Mouse (Mus musculus) cerebellum, adult 2 months (tissue): ENCODE results near the gene Igfbp6. TPM values are rescaled to one million over a fixed set of nuclear protein-coding genes. Genes with fewer than 3 reads are reported as not detected.

Experiments used
- DNase-seq, 2 experiments: peaks; one replicate each; pipeline ENCODE4 v3.0.0; 2021
- H3K27ac ChIP-seq: fragments of 200-500 bp; 2 replicates; pipeline ENCODE4 v1.5.1; 2012; ENCODE audit warnings: low read length, control low read depth, inconsistent platforms; ENCODE audit not compliant: insufficient read depth
- H3K27me3 ChIP-seq: fragments of 200-500 bp; 2 replicates; pipeline ENCODE4 v1.6.1; 2012; ENCODE audit warnings: inconsistent platforms, mild to moderate bottlenecking, low read length, moderate library complexity; ENCODE audit not compliant: control insufficient read depth, insufficient read depth
- H3K4me1 ChIP-seq: fragments of 200-500 bp; 2 replicates; pipeline ENCODE4 v1.6.1; 2011; ENCODE audit warnings: low read length; ENCODE audit not compliant: control insufficient read depth, insufficient read depth
- H3K4me3 ChIP-seq: fragments of 200-500 bp; replicated peaks from 2 replicates; pipeline ENCODE3; 2011; ENCODE audit warnings: mild to moderate bottlenecking, low read depth, low read length, control low read depth; ENCODE audit not compliant: insufficient read depth
- CTCF ChIP-seq: fragments of 200-500 bp; IDR thresholded peaks from 2 replicates; pipeline ENCODE4 v1.5.1; 2011; ENCODE audit warnings: low read depth, mild to moderate bottlenecking, control low read depth, low read length, moderate library complexity, borderline replicate concordance; ENCODE audit not compliant: insufficient read depth
- POLR2A ChIP-seq: fragments of 200-500 bp; IDR thresholded peaks from 2 replicates; pipeline ENCODE4 v1.6.1; 2011; ENCODE audit warnings: low read length, control low read depth, borderline replicate concordance; ENCODE audit not compliant: insufficient read depth
- WGBS: fragments of 180-500 bp; shearing (Covaris S2); methylation state at CpG from one replicate; pipeline ENCODE4 v1.1.7; 2018; 5-methylcytosine and 5-hydroxymethylcytosine counted together
- polyA plus RNA-seq: library from polyadenylated mRNA; depleted of rRNA; stranded (reverse); fragments of >200 nt; gene quantifications from 2 replicates; pipeline ENCODE4 v1.2.3, GENCODE M21; 2012

The Igfbp6 gene
- polyA plus RNA-seq, 1 experiment = 15.0 TPM

GRCm38 (mm10) chr15:102105764-102106730 is 38.1 kb upstream of the Igfbp6 start:
- Histone ChIP-seq H3K27me3 (no peaks in the 10 kb centered on the region), H3K27ac (no peak overlapping the region), H3K4me3 (no peak overlapping the region), H3K4me1 (peaks cover 21% of the 10 kb centered on the region)
- WGBS = 22% methylated on average over 18 of the region's 18 CpGs
- TF ChIP-seq CTCF = no peak
- no peak for TF ChIP-seq POLR2A
- DNase-seq = no peak

GRCm38 (mm10) chr15:102106754-102107456 is 37.3 kb upstream of the Igfbp6 start:
- Histone ChIP-seq H3K27ac (no peak overlapping the region), H3K27me3 (no peaks in the 10 kb centered on the region), H3K4me1 (peaks cover 21% of the 10 kb centered on the region), H3K4me3 (peak overlapping the region; percentile 74)
- DNase-seq = peak; percentile 53 to 62
- TF ChIP-seq POLR2A (no peak), CTCF (no peak)
- WGBS = 3% methylated on average over 38 of the region's 38 CpGs

- Histone ChIP-seq H3K27me3 (no peaks in the 10 kb centered on the region), H3K4me3 (no peak overlapping the region), H3K27ac (no peak overlapping the region), H3K4me1 (peaks cover 30% of the 10 kb centered on the region)
- DNase-seq = peak; percentile 75 to 85
- 17% methylated on average over 13 of the region's 13 CpGs for WGBS
- TF ChIP-seq CTCF = peak; percentile 83
- no peak for TF ChIP-seq POLR2A
These were observed 36.2 kb upstream of the Igfbp6 start for GRCm38 (mm10) chr15:102107689-102108573.

- H3K4me1 ChIP-seq = peaks cover 31% of the 10 kb centered on the region
- no peak overlapping the region for H3K4me3 ChIP-seq
- DNase-seq = peak; percentile 85 to 88
- no peak overlapping the region for H3K27ac ChIP-seq
- TF ChIP-seq CTCF (peak; percentile 80), POLR2A (no peak)
- 20% methylated on average over 18 of the region's 18 CpGs for WGBS
- no peaks in the 10 kb centered on the region for H3K27me3 ChIP-seq
These were observed 35.3 kb upstream of the Igfbp6 start for GRCm38 (mm10) chr15:102108651-102109525.

GRCm38 (mm10) chr15:102110271-102110670 is 33.9 kb upstream of the Igfbp6 start:
- no peak for DNase-seq
- Histone ChIP-seq H3K27ac (no peak overlapping the region), H3K4me3 (no peak overlapping the region), H3K4me1 (peaks cover 36% of the 10 kb centered on the region), H3K27me3 (no peaks in the 10 kb centered on the region)
- 95% methylated on average over 7 of the region's 7 CpGs for WGBS
- TF ChIP-seq POLR2A (no peak), CTCF (no peak)

- no peak overlapping the region for H3K27ac ChIP-seq
- 73% methylated on average over 29 of the region's 29 CpGs for WGBS
- no peak overlapping the region for H3K4me3 ChIP-seq
- H3K4me1 ChIP-seq = peaks cover 42% of the 10 kb centered on the region
- DNase-seq = no peak
- TF ChIP-seq POLR2A (no peak), CTCF (no peak)
- no peaks in the 10 kb centered on the region for H3K27me3 ChIP-seq
These were observed 33.3 kb upstream of the Igfbp6 start for GRCm38 (mm10) chr15:102110701-102111494.
